Comparison of ENCODE assay signal across 8 mouse cellular contexts in the genomic region with DNA sequence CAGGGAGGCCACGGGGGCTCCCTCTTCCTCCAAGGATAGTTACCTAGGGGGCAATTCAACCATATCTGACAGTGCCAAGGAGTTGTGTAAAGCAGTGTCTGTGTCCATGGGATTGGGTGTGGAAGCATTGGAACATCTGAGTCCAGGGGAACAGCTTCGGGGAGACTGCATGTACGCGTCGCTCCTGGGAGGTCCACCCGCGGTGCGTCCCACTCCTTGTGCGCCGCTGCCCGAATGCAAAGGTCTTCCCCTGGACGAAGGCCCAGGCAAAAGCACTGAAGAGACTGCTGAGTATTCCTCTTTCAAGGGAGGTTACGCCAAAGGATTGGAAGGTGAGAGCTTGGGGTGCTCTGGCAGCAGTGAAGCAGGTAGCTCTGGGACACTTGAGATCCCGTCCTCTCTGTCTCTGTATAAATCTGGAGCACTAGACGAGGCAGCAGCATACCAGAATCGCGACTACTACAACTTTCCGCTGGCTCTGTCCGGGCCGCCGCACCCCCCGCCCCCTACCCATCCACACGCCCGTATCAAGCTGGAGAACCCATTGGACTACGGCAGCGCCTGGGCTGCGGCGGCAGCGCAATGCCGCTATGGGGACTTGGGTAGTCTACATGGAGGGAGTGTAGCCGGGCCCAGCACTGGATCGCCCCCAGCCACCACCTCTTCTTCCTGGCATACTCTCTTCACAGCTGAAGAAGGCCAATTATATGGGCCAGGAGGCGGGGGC. TPM values are rescaled to one million over a fixed set of nuclear protein-coding genes. Genes with fewer than 3 reads are reported as not detected.
DNase-seq lines count a peak whose midpoint lies in the region; ATAC-seq and TF ChIP-seq lines count a peak whose summit lies in the region.

No protein-coding gene starts in this region.

- no peak for TF ChIP-seq CTCF in liver, adult 2 months (IDR thresholded peaks at IDR 0.05; ENCODE audit: low read depth, low read length)
- TF ChIP-seq CTCF in liver, postnatal 0 days (IDR thresholded peaks at IDR 0.05; ENCODE audit: low read depth) = no peak

- no peak for ATAC-seq in liver, postnatal 0 days
- peak; percentile 75 for ATAC-seq in forebrain, embryonic 13.5 days
- no peak for ATAC-seq in intestine, embryonic 14.5 days (replicated peaks; ENCODE audit: low FRiP score, low TSS enrichment, low read depth)
- ATAC-seq in midbrain, embryonic 13.5 days = peak; percentile 74

- H3K27ac ChIP-seq in liver, adult 2 months (replicated peaks; ENCODE audit: insufficient read depth, low read depth, low read length) = no peak overlapping the region
- no peak overlapping the region for H3K27ac ChIP-seq in liver, postnatal 0 days (ENCODE audit: low read depth)
- H3K27ac ChIP-seq in forebrain, embryonic 13.5 days = no peak overlapping the region
- H3K27ac ChIP-seq in intestine, embryonic 14.5 days (ENCODE audit: low read depth) = no peak overlapping the region
- H3K27ac ChIP-seq in midbrain, embryonic 13.5 days = no peak overlapping the region

- peak overlapping the region; percentile 43 for H3K4me3 ChIP-seq in liver, adult 2 months (ENCODE audit: insufficient read depth, low read depth, low read length)
- no peak overlapping the region for H3K4me3 ChIP-seq in liver, postnatal 0 days (ENCODE audit: low read depth, low read length)
- H3K4me3 ChIP-seq in forebrain, embryonic 13.5 days = peak overlapping the region; percentile 44
- H3K4me3 ChIP-seq in intestine, embryonic 14.5 days (ENCODE audit: low read depth, low read length) = peak overlapping the region; percentile 27
- H3K4me3 ChIP-seq in midbrain, embryonic 13.5 days (replicated peaks) = peak overlapping the region; percentile 45

- peak; percentile 34 for DNase-seq in liver, adult 2 months (ENCODE audit: extremely low read depth, low read depth, low spot score)
- no peak for DNase-seq in liver, postnatal 0 days
- DNase-seq in adrenal gland, postnatal 25 days = peak; percentile 10
- DNase-seq in intestine, embryonic 14.5 days (ENCODE audit: low spot score) = peak; percentile 50
- no peak for DNase-seq in ovary, postnatal 14 days (ENCODE audit: low spot score)
- no peak for DNase-seq in frontal cortex, postnatal 14 days (ENCODE audit: low spot score in 2 of 2)

- H3K4me1 ChIP-seq in liver, adult 2 months (ENCODE audit: control insufficient read depth, insufficient read depth, low read length) = 0 out of 2 replicates have a peak, but pooled peaks cover 3% of the 10 kb centered on the region
- no peaks in the 10 kb centered on the region for H3K4me1 ChIP-seq in liver, postnatal 0 days (ENCODE audit: insufficient read depth)
- H3K4me1 ChIP-seq in forebrain, embryonic 13.5 days = peaks cover 6% of the 10 kb centered on the region; the same call in 1 of the 2 replicates
- H3K4me1 ChIP-seq in intestine, embryonic 14.5 days (replicated peaks; ENCODE audit: control insufficient read depth, insufficient read depth, low read length) = no peaks in the 10 kb centered on the region
- H3K4me1 ChIP-seq in midbrain, embryonic 13.5 days (replicated peaks) = peaks cover 16% of the 10 kb centered on the region

- H3K79me2 ChIP-seq in liver, adult 2 months (ENCODE audit: control insufficient read depth, insufficient read depth, low read length) = no peaks in the 10 kb centered on the region

- H3K9ac ChIP-seq in liver, adult 2 months (ENCODE audit: low read depth, low read length) = no peak overlapping the region; the same call in 1 of the 2 replicates
- H3K9ac ChIP-seq in liver, postnatal 0 days (replicated peaks) = no peak overlapping the region
- H3K9ac ChIP-seq in forebrain, embryonic 13.5 days = 0 out of 2 replicates have a peak overlapping the region, but pooled peaks have one; percentile 16
- no peak overlapping the region for H3K9ac ChIP-seq in intestine, embryonic 14.5 days (ENCODE audit: low read length)
- H3K9ac ChIP-seq in midbrain, embryonic 13.5 days (replicated peaks) = 0 out of 2 replicates have a peak overlapping the region, but pooled peaks have one; percentile 52

- WGBS in liver, adult 2 months = 1% methylated on average over 31 of the region's 33 CpGs
- WGBS in liver, postnatal 0 days (ENCODE audit: insufficient replicate concordance) = 23% methylated on average over 33 of the region's 33 CpGs
- 21% methylated on average over 31 of the region's 33 CpGs for WGBS in forebrain, embryonic 13.5 days
- WGBS in intestine, embryonic 14.5 days = 20% methylated on average over 33 of the region's 33 CpGs
- WGBS in midbrain, embryonic 13.5 days = 34% methylated on average over 28 of the region's 33 CpGs

- no peaks in the 10 kb centered on the region for H3K36me3 ChIP-seq in liver, adult 2 months (ENCODE audit: control insufficient read depth, insufficient read depth, low read length)
- no peaks in the 10 kb centered on the region for H3K36me3 ChIP-seq in liver, postnatal 0 days (replicated peaks; ENCODE audit: insufficient read depth, low read length)
- no peaks in the 10 kb centered on the region for H3K36me3 ChIP-seq in forebrain, embryonic 13.5 days (ENCODE audit: poor library complexity, severe bottlenecking)
- H3K36me3 ChIP-seq in intestine, embryonic 14.5 days (ENCODE audit: control insufficient read depth, insufficient read depth, low read length) = no peaks in the 10 kb centered on the region
- no peaks in the 10 kb centered on the region for H3K36me3 ChIP-seq in midbrain, embryonic 13.5 days

- H3K4me2 ChIP-seq in liver, postnatal 0 days (ENCODE audit: low read depth, low read length) = no peak overlapping the region
- H3K4me2 ChIP-seq in forebrain, embryonic 13.5 days = peak overlapping the region; percentile 73
- H3K4me2 ChIP-seq in intestine, embryonic 14.5 days (ENCODE audit: low read length) = peak overlapping the region; percentile 46
- H3K4me2 ChIP-seq in midbrain, embryonic 13.5 days (replicated peaks) = peak overlapping the region; percentile 75

- TF ChIP-seq EP300 in liver, postnatal 0 days (IDR thresholded peaks at IDR 0.05; ENCODE audit: low read depth) = no peak

- no peaks in the 10 kb centered on the region for H3K27me3 ChIP-seq in liver, adult 2 months (ENCODE audit: control insufficient read depth, insufficient read depth, low read length)
- peaks cover 26% of the 10 kb centered on the region for H3K27me3 ChIP-seq in liver, postnatal 0 days (ENCODE audit: insufficient read depth, low read length)
- peaks cover 34% of the 10 kb centered on the region for H3K27me3 ChIP-seq in forebrain, embryonic 13.5 days
- peaks cover 55% of the 10 kb centered on the region for H3K27me3 ChIP-seq in intestine, embryonic 14.5 days (replicated peaks; ENCODE audit: control insufficient read depth, insufficient read depth, low read length)
- H3K27me3 ChIP-seq in midbrain, embryonic 13.5 days = peaks cover 55% of the 10 kb centered on the region

- TF ChIP-seq POLR2A in liver, adult 2 months (IDR thresholded peaks at IDR 0.05; ENCODE audit: extremely low read depth, insufficient read depth, low read length) = no peak

- no peaks in the 10 kb centered on the region for H3K9me3 ChIP-seq in liver, postnatal 0 days (ENCODE audit: low read length)
- no peaks in the 10 kb centered on the region for H3K9me3 ChIP-seq in forebrain, embryonic 13.5 days (replicated peaks)
- no peaks in the 10 kb centered on the region for H3K9me3 ChIP-seq in intestine, embryonic 14.5 days (ENCODE audit: control insufficient read depth, low read length)
- no peaks in the 10 kb centered on the region for H3K9me3 ChIP-seq in midbrain, embryonic 13.5 days

RNA-seq across cellular contexts. Expression of a gene that starts 2.0 kb away (rescaled TPM):
- 1.7 and 1.8 TPM in 2 replicates for total RNA-seq in liver, adult 2 months (2014; rRNA removed)
- polyA plus RNA-seq in liver, adult 2 months (2012; rRNA removed) = 0.38 and 0.47 TPM in 2 replicates
- polyA plus RNA-seq in liver, postnatal 0 days (2015; fragmentation: Nextera tagmentation; extraction: Ambion mirVana) = 0.01 TPM in 2 replicates
- 83.5 and 93.1 TPM in 2 replicates for total RNA-seq in adrenal gland, postnatal 25 days (2021)
- polyA plus RNA-seq in forebrain, embryonic 13.5 days (2015; fragmentation: Nextera tagmentation; extraction: Ambion mirVana) = 0.05 and 0.06 TPM in 2 replicates
- polyA plus RNA-seq in intestine, embryonic 14.5 days (2014; fragmentation: Nextera tagmentation; extraction: Ambion mirVana) = 0.05 and 0.11 TPM in 2 replicates
- 0.06 and 0.08 TPM in 2 replicates for polyA plus RNA-seq in midbrain, embryonic 13.5 days (2015; fragmentation: Nextera tagmentation; extraction: Ambion mirVana)

Comparison
In these comparisons a context has a peak if more than half of its experiments do, and no peak if none do; other contexts are left out.
1. DNase-seq: peak in liver, adult 2 months (single experiment), adrenal gland, postnatal 25 days (single experiment) and intestine, embryonic 14.5 days (single experiment); none in liver, postnatal 0 days (single experiment), ovary, postnatal 14 days (single experiment) and frontal cortex, postnatal 14 days (0 of 2).
2. H3K9ac ChIP-seq: peak in forebrain, embryonic 13.5 days (single experiment) and midbrain, embryonic 13.5 days (single experiment); none in liver, adult 2 months (single experiment), liver, postnatal 0 days (single experiment) and intestine, embryonic 14.5 days (single experiment).
3. ATAC-seq: peak in forebrain, embryonic 13.5 days (single experiment) and midbrain, embryonic 13.5 days (single experiment); none in liver, postnatal 0 days (single experiment) and intestine, embryonic 14.5 days (single experiment).